Mouse (Mus musculus) erythroid progenitor cell, adult 5-6 weeks (primary cell): ENCODE data around the gene Esd. TPM values are rescaled to one million over a fixed set of nuclear protein-coding genes. Genes with fewer than 3 reads are reported as not detected.

Experiments used
- ATAC-seq: replicated peaks from 2 replicates; pipeline ENCODE4 v1.8.0; 2016; ENCODE audit warnings: moderate number of reproducible peaks, mild to moderate bottlenecking, moderate TSS enrichment, inconsistent platforms; ENCODE audit not compliant: poor library complexity, low FRiP score, severe bottlenecking
- total RNA-seq, 2 experiments: library from RNA; stranded (forward) in 1 of 2; stranded (reverse) in 1 of 2; fragments of 150-400 nt in 1 of 2; fragments of 186-747, 209-891 nt in 1 of 2; gene quantifications; 2 replicates each; pipeline versions ENCODE4 v1.2.3 to v1.2.4; 2015 to 2017; ENCODE audit warnings: low replicate concordance in 2 of 2

Gene Esd
- total RNA-seq (2015; ENCODE audit: low replicate concordance) (59.1 and 82.2 TPM in 2 replicates), total RNA-seq (2017; ENCODE audit: low replicate concordance) (62.2 and 67.1 TPM in 2 replicates)

DNA sequence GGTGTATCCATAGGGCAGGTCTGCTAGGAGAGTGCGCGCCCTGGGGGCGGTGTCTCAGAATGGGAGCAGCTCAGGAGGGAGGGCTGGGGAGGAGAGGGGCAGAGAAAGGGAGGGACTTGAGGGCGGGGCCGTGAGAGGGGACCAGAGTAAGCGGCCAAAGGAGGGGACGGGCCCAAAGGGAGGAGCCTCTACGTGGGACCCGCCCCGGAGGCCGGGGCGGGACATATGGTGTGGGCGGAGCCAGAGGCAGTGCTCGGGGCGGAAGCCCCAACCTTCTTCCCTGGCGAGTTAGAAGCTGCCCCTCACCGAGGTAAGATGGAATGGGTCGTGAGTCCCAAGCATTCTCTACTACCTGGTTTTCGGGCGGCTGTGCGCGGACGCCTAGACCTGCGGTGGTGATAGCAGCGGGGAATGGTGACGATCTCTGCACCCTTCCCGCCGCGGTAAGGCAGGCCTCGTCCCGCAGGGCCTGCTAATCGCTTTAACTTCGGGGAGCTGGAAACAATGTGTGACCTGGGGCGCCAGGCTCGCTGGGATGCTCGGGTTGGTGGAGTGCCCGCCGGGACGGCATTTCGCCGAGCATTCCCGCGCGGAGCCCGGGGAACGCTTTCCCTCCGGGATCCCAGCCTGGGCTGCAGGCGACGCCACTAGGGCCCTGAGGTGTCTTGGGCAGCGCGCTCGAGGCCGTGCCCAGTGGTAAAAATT lies at the start of gene Esd:
Gene Esd (plus strand): TSS at position 219 of the 705 bp plus-strand sequence.
- ATAC-seq, result peak; percentile 96

DNA sequence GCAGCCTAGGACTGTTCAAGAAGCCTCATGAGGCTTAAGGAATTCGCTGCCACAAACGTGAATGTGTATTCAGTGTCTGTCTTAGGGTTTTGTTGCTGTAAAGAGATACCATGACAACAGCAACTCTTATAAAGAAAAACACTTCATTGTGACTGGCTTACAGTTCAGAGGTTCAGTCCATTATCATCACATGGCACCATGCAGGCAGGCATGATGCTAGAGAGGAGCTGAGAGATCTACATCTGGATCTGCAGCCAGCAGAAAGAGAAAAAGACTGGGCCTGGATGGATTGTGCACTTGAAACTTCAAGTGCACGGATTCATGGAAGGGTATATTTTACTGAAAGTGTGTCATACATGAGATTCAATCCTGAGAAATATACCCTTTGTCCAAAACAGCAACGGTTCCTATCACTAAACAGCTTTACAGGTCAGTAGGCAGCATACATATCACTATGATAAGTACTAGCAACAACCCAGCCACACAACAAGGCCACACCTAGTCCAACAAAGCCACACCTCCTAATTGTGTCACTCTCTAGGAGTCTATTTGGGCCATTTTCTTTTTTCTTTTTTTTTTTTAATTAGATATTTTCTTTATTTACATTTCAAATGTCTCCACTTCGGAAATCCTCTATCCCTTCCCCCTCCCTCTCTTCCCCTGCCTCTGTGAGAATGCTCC lies 47.7 kb upstream of the Esd start:
- ATAC-seq, result no peak

DNA sequence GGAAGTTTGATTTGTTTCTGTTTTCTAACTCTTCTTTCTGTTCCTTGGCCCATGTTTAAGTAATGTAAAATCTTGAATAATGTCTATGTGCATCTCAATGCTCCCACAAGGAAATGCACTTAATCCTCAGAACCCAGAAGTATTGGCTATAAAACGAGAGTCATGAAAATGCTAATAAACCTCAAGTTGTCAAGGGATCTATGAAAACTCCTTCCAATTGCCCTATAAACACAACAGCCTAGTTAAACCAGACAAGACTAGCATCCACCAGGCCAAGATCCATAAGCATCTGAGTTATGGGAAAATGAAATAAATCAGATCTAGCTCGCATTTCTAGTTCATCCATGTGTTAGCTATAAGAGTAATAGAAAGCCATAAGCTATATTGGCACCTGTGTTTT lies 40.1 kb upstream of the Esd start:
- no peak for ATAC-seq

DNA sequence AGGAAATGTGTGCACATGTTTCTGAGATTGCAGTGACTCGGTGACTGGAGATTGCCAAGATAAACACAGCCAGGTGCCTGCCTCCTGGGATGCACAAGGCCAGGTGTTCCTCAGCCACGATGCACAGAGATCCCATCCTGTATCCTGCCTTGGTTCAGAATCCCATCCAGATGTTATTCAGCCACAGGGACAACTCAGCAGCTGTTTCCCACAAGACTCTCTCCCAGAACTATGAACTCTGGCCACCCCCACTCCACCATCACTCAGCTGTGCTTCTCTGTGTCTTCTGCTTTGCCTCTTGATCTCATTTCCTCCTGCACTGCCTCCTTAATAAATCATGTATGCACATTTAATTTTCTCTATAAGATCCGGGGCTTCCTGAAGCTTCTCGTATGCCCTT lies 35.3 kb upstream of the Esd start:
- no peak for ATAC-seq

DNA sequence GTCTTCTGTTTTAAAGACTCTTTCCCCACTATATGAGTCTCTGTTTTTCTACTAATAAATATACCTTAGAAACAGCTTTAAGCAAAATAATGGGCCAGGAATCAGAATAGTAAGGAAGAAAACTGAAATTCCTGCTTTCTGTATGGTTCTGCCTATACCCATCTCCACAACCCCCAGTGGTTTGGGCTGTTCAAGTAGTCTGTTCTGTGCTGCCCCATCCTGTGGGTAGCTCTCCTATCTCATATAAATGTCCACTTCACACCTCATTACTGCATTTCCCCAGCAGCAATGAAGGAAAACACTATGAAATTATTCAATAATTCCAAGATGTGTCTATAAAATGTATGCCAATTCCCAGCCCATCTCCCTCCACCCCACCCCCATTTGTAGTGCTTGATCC lies 34.7 kb upstream of the Esd start:
- no peak for ATAC-seq

DNA sequence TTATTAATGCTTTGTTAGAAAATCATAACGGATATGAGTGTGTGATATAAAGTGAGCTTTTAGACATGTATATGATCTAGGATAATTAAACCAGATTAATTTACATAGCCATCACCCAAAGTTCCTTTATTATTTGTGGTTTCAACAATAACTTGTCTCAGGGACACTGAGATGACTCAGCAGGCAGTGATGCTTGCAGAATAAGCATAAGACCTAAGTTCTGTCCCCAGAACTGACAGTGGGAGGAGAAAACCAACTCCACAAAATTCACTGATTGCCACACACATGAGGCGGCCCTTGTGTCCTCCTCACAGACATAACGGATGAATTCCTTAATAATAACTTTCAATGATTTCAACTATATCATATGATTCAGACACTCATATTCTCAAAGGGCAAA lies 32.9 kb upstream of the Esd start:
- no peak for ATAC-seq

DNA sequence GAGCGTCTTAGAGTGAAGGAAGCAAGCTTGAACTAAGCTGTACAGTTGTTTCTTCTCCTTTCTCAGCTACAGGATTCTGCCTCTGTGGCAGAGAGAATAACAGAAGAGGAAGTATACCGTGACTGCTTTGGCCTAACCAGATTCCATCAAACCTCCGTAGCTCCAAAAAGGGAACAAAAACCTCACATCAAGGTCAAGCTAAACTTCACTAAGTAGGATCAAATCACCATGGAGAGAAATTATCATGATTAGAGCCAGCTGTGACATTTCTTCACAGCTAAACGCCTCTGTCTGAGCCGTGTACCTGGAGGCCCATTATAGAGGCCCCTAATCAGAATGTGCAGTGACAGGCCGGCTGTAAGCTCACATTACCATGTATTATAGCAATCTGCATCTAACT lies 28.2 kb upstream of the Esd start:
- no peak for ATAC-seq

DNA sequence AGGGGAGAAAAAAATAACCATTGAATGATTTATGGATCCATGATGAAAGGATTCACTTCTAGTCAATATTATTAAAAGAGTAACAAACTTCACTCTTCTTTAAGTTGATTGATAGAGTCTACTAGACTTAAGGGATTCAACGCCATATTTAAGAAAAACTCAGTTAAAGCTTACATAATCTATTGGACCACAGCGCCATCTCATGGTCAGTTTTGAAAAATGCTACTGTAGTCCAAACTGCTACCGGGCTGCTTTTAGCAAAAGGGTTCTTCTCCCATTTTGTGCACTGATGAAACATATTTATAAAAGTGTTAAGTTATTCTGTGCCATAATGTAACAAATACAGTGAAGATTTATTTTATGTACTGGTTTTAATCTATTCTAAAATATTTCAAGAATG lies 23.0 kb upstream of the Esd start:
- ATAC-seq, result peak; percentile 71

DNA sequence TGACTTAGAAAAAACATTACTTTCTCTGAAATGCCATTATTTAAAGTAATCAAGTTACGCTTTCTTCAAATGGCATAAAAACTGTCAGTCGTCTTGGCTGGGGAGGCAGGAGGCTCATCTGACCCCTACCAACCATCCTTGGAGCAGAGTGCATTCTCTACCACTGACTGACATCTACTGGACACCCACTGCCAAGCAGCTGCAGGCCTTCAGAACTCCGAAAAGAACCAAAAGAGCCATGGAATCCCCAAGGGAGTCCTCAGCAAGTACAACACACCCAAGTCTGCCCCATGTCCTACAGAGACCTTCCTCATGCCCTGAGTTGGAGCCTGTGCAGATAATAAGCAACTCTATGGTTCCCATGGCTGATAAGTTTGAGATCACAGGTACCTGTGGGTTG lies 8.6 kb upstream of the Esd start:
- no peak for ATAC-seq

DNA sequence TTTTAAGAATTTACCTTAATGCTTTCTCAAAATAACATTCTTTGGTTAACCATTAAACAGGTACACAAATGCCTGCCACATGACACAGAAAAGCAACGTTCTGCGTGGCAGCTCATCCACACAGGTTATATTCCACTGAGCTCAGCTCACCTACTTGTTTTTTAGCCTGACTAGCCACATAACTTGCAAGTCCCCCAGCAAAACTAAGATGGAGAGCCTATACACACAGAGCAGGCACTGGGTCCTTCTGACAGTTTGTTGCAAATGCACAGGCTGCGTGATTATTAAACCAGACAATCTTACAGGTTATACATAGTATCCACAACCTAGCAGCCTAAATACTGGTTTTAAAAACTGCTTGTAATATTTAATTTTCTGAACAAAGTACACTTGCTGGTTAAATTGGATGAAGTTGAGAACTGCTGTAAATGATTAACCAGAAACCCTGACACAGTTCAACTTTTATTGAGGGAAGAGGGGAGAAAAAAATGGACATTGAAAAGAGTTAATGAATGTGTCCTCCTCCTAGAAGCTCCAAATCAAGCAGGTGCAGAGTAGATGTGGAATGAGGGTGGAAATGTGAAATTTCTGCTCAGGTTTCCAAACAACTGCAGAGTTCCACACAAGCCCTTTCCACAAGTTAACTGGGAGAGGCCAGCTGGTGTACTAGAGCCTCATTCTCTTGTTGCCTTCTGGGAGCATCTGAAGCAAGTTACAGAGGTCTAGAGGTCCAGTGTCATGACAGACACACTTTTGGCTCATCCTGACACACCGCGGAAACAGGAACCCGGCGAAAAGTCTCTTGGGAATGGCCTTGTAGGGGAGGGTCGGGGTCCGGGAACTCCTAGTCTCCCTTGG lies 647 bp upstream of the Esd start:
- no peak for ATAC-seq

DNA sequence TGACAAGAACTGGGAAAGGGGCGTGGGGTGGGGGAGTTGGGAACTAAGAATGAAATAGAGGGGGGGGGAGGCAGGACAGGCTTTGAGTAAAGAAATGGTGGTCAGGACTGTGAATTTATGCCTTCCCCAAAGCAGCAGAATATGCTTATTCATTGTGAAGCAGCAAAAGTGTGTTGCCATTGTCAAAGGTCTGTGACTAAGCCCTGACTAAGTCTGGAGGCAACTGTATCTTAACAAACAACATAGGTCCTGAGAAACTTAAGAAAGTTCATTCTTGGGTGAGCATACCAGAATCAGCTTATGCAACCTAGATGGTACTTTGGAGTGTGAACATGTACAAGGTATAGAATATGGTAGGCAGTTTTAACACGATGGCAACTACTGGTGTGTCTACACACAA lies 1.3 kb downstream of the Esd start:
- ATAC-seq, result no peak

DNA sequence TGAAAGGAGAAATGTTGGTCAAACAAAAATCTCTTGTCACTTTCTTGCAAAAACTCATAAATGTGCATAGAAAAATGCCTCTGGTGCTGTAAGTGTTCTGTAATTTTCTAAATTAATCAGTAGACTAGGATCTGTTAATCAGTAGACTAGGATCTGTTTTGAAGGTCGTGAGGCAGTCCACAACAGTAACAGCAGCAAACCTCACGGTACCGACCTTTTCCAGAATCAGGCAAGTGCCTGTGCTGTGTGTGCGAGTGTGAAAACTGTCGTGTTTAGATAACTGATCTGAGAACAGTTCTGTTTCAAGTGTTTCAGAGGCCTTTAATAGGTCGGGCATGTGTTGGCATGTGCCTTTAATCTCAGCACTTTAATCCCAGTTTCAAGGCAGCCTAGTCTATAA lies 3.4 kb downstream of the Esd start:
- no peak for ATAC-seq

DNA sequence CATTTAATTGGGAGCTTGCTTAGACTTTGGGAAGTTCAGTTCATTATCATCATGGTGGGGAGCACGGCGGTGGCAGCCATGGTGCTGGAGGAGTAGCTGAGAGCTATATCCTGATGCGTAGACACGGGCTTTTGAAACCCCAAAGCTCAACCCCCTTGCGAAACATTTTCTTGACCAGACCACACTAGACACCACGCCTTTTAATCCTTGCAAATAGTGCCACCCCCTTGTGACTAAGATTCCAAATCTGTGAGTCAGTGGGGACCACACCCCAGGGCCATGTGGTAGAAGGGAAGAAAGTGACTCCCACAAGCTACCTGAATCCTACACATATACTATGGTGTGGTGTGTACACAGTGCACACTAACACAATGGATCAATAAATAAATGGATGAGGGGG lies 4.8 kb downstream of the Esd start:
- ATAC-seq, result no peak

DNA sequence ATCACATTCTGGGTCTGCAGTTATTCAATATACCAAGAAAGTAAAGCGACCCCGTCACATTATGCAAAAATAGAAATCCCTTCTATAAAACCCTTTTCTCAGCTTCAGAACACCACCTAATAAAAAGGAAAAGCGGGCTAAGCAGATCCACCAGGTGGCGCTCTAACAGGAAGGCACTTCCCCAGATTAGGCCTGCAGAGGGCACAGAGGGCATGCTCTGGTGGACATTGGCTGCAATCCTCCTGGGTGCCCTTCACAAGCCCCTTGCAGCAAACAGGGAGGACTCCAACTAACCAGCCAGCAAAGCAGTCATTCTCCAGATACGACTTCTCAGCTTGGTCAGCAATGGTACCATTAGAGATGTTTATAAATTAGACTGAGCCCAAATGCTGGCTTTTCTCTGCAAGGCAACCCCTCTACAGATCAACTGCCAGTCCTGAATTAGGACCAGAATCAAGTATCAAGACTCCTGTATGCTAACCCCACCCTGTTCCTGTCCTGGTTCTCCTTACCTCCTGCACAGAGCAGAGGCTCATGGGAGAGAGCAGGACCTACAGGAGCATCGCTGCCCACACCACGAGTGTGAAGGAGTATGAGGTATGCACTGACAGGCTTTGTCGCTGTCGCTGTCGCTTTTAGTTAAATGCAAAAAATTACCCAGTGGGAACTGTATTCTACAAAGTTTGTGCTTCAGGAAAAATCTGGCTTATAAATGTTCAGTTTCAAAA lies 32.3 kb downstream of the Esd start:
- peak; percentile 70 for ATAC-seq

DNA sequence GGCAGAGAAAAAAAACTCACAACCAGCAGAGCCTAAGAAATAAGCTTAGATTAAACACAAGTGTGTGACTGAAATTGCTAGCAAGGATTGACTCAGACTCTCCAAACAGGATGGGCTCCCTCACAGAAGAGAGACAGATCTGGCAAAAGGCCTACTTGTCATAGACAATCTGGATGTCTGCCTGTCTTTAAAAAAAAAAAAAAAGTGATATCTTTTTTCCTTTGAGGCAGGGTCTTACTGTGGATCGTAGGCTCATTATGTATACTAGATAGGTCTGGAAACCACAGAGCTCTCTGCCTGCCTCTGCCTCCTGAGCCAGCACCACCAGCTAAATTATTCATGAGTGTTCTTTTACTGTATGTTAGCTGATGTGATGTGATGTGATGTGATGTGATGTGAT lies 35.8 kb downstream of the Esd start:
- ATAC-seq, result no peak

DNA sequence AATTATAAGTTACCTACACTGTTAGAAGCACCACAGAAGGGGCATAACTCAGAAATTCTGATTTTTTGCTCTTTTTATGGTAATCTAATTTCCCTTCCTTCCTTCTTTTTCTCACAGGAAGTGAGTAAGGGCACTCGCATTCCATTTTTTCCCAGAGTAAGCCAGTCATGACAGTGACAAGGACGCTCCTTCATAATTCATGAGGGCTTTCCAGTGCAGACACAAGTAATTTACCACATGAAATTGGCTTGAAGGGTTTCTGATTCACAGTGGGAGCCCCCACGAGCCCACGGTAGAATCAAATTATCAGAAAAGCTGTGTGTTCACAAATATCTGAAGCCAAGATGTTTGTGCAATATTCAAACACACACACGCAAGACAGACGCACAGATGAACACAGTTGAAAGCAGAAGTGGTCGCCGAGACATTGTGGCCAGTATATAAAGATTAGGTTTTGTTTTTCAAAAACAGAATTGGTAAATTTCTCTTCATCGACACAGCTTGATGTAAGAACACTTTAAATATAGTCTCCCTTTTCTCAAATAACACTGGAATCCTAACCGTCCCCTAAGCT lies 42.0 kb downstream of the Esd start:
- ATAC-seq, result no peak

DNA sequence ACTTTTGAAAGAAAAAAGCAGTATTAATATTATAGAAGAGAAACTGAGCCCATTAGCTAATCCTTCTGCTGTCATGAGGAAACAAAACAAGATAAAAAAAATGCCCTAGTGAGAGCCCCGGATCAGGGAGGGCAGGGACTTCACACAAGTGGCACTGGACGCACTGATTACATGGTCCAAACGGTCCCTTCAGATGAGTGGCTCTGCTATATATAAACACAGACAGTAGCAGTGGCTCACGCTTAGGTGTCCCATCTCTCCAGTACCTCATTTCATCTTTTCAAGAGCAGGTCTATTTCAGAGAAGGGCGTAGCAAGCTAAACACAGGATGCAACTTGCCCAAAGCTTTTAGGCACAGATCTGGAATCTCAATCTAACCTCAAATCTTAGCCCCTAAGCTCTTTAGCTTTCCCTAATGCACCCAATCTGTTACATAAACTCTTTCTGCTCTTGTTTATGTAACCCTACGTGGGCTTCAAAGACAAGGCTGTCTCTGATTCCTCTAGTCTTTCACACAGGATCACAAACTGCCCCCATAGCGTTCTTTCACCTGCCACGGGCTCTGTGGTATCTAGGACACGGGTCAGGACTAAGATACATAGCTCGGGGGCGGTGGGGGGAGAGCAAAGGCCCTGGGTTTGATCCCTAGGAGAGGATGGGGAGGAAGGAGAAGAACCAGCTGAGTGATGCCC lies 52.3 kb downstream of the Esd start:
- no peak for ATAC-seq

DNA sequence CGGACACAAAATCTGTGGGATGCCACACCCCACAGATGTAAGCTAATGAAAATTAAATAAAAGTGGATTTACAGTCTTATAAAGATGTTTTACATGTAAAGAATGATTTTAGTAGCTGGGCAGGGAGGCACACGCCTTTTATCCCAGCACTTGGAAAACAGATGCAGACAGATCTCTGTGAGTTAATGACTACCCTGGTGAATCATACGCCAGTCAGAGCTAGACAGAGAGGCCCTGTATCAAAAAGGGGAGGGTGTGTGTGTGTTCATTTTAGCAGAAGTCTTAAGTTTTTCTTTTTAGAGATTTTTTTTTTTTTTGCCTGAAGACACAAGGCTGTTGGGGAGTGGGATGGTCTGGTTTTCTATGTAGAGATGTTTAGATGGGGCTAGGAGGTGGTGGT lies 55.6 kb downstream of the Esd start:
- ATAC-seq, result no peak

DNA sequence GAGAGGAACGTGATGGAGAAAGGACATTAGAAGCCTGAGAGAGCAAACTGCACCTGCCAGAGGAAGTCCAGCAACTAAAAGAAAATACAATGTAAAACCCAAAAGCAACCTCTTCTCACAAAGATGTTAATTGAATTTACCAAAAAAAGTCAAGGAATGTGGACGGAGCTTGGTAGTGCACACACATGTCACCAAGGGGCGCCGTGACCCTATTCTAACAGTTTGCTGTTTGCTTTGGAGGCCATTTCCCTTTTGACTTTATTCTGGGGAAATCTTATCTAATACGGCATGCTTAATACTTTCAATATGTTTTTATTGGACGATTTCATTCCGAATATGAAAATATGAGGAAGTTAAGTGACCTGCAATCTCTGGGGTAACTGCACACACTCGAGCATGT lies 56.7 kb downstream of the Esd start:
- ATAC-seq, result no peak
